Mouse (Mus musculus) bone marrow, adult 2 months (tissue): ENCODE data around the gene Coa4. TPM values are rescaled to one million over a fixed set of nuclear protein-coding genes. Genes with fewer than 3 reads are reported as not detected.

Source experiments
- H3K27ac ChIP-seq: fragments of 200-500 bp; 2 replicates; pipeline ENCODE4 v1.5.1; 2012; ENCODE audit warnings: low read depth, mild to moderate bottlenecking, control low read depth, inconsistent platforms, low read length; ENCODE audit not compliant: control insufficient read depth, poor library complexity, insufficient read depth
- H3K4me1 ChIP-seq: fragments of 200-500 bp; 2 replicates; pipeline ENCODE4 v1.6.1; 2011; ENCODE audit warnings: low read length; ENCODE audit not compliant: control insufficient read depth, insufficient read depth
- H3K4me3 ChIP-seq: fragments of 200-500 bp; replicated peaks from 2 replicates; pipeline ENCODE3; 2011; ENCODE audit warnings: mild to moderate bottlenecking, low read depth, low read length, control low read depth; ENCODE audit not compliant: control insufficient read depth
- CTCF ChIP-seq: fragments of 200-500 bp; IDR thresholded peaks from 2 replicates; pipeline ENCODE4 v1.5.1; 2011; ENCODE audit warnings: low read length, control low read depth; ENCODE audit not compliant: control insufficient read depth, insufficient read depth
- POLR2A ChIP-seq: fragments of 200-500 bp; IDR thresholded peaks from 2 replicates; pipeline ENCODE4 v1.6.1; 2011; ENCODE audit warnings: low read depth, mild to moderate bottlenecking, control low read depth, low read length, borderline replicate concordance; ENCODE audit not compliant: control insufficient read depth
- WGBS: fragments of 180-500 bp; shearing (Covaris S2); methylation state at CpG from one replicate; pipeline ENCODE4 v1.1.7; 2018; 5-methylcytosine and 5-hydroxymethylcytosine counted together
- polyA plus RNA-seq: library from polyadenylated mRNA; stranded (reverse); fragments of >200 nt; gene quantifications from 2 replicates; pipeline ENCODE4 v1.2.4, GENCODE M21; 2011; ENCODE audit warnings: low replicate concordance; ENCODE audit not compliant: missing spikeins, insufficient read depth, insufficient read length

The Coa4 gene
- polyA plus RNA-seq, 1 experiment, result 7.4 TPM

DNA sequence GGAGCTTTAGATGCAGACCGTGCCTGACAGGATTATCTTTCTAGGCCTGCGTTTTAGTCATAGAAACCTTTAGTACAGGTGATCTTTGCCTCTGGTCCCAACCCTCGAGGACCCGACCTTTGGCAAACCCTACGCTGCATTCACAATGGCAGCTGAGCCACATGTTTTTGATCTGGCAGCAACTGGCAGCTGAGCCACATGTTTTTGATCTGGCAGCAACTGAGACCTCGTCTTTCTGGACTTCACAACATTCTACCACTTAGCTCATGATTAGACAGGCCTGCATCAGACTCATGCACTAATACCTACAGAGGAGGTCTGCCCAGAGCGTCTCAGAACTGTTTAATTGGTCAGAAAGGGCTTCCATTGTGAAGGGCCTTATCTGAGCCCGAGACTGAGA, 41.8 kb upstream of the Coa4 start:
- TF ChIP-seq POLR2A (no peak), CTCF (no peak)
- H3K4me3 ChIP-seq, result peak overlapping the region; percentile 82
- H3K27ac ChIP-seq, result peak overlapping the region; percentile 92
- no peaks in the 10 kb centered on the region; the same call in 1 of the 2 replicates for H3K4me1 ChIP-seq
- WGBS, result 14% methylated on average over 8 of the region's 8 CpGs

GRCm38 (mm10) chr7:100495581-100496251, 41.2 kb upstream of the Coa4 start:
- 6% methylated on average over 11 of the region's 11 CpGs for WGBS
- TF ChIP-seq CTCF (peak; percentile 11; the same call in 1 of the 2 replicates), POLR2A (no peak)
- H3K4me1 ChIP-seq, result no peaks in the 10 kb centered on the region; the same call in 1 of the 2 replicates
- H3K4me3 ChIP-seq, result peak overlapping the region; percentile 82
- peak overlapping the region; percentile 92 for H3K27ac ChIP-seq

- H3K4me1 ChIP-seq, result no peaks in the 10 kb centered on the region; the same call in 1 of the 2 replicates
- WGBS, result 57% methylated on average over 6 of the region's 6 CpGs
Measured at GRCm38 (mm10) chr7:100496371-100496770, 40.5 kb upstream of the Coa4 start.

DNA sequence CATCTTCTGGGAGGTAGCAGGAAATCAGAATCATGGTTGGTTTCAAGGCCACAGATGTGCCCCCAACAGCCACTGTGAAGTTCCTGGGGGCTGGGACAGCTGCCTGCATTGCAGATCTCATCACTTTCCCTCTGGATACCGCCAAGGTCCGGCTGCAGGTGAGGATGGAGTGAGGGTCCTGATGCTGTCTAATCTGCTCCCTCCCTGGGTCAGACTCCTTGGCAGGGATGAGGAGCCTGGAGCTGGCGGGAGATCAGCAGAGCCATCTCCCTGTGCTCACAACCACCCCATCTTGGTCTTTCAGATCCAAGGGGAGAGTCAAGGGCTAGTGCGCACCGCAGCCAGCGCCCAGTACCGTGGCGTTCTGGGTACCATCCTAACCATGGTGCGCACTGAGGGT, 40.1 kb upstream of the Coa4 start:
- Histone ChIP-seq H3K4me3 (no peak overlapping the region), H3K4me1 (no peaks in the 10 kb centered on the region; the same call in 1 of the 2 replicates), H3K27ac (peak overlapping the region; percentile 92)
- WGBS, result 96% methylated on average over 9 of the region's 9 CpGs
- peak; percentile 17; the same call in 1 of the 2 replicates for TF ChIP-seq POLR2A
- TF ChIP-seq CTCF, result no peak

More at GRCm38 (mm10) chr7:100496371-100496770, 40.5 kb upstream of the Coa4 start:
- TF ChIP-seq CTCF (no peak), POLR2A (no peak)
- peak overlapping the region; percentile 65 for H3K4me3 ChIP-seq
- peak overlapping the region; percentile 92 for H3K27ac ChIP-seq

DNA sequence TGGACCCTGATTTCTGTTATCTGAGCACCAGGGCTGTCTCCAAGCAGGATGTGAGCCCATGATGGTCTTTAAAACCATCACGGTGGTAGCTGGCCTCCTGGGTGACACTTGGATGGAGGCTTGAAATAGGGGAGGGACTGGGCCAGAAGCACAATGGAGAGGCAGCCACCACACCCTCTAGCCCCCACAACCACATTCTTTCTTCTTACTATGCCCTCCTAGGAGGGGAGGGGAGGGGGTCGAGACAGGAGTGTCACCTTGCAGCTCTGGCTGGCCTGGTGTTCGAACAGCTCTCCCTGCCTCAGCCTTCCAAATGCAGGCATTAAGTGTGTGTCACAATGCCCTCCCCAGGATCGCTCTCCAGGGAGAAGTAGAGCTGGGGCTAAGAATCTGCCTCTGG, 39.5 kb upstream of the Coa4 start:
- Histone ChIP-seq H3K4me3 (no peak overlapping the region), H3K4me1 (peaks cover 1% of the 10 kb centered on the region; the same call in 1 of the 2 replicates), H3K27ac (no peak overlapping the region)
- no peak for TF ChIP-seq POLR2A
- TF ChIP-seq CTCF, result no peak
- 87% methylated on average over 4 of the region's 4 CpGs for WGBS

- Histone ChIP-seq H3K4me1 (peaks cover 6% of the 10 kb centered on the region), H3K27ac (no peak overlapping the region)
Measured at GRCm38 (mm10) chr7:100497982-100498381, 38.9 kb upstream of the Coa4 start.

GRCm38 (mm10) chr7:100499465-100499864, 37.4 kb upstream of the Coa4 start:
- Histone ChIP-seq H3K4me3 (no peak overlapping the region), H3K27ac (no peak overlapping the region), H3K4me1 (peaks cover 8% of the 10 kb centered on the region)
- TF ChIP-seq POLR2A, result no peak
- no peak for TF ChIP-seq CTCF

More at GRCm38 (mm10) chr7:100497982-100498381, 38.9 kb upstream of the Coa4 start:
- H3K4me3 ChIP-seq, result no peak overlapping the region
- no peak for TF ChIP-seq CTCF
- TF ChIP-seq POLR2A, result no peak; the same call in 1 of the 2 replicates
- WGBS, result 92% methylated on average over 13 of the region's 13 CpGs

DNA sequence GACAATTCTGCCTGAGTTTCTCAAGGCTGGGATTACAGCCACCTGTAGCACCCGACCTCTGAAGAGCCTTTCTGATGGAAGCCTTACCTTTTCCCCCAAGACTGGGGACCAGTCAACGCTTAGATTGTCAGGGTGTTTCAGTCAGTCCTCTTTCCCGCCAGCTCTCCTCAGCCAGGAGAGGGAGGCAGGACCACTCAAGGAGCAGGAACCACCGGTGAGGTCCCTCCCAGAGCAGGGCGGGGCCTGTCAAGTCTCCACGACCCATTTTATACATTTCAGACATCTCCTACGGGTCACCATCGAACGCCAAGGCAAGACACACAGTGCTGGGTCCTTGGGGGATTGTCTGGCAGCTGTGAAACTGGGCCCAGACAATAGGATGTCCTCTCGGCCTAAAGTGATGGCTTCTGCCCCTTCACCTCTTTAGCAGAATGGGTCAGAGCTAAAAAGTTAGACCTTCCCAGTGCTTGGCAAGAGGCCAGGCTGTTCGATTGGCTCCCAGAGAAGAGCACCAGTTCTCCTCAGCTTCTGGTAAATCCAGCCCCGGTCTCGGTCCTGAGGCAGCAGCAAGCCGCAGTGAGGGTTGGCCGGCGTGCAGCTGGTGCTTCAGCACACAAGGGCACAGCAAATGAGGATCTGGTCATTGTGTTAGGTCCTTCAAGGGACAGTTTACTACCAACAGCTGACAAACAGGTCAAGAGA, 36.4 kb upstream of the Coa4 start:
- WGBS, result 64% methylated on average over 16 of the region's 16 CpGs
- Histone ChIP-seq H3K27ac (peak overlapping the region; percentile 35), H3K4me3 (no peak overlapping the region), H3K4me1 (peaks cover 8% of the 10 kb centered on the region)
- peak; percentile 68; the same call in 1 of the 2 replicates for TF ChIP-seq POLR2A
- no peak for TF ChIP-seq CTCF
